In genomic region chr14:28506376-28506831, GRCm38 (mm10) we compare ENCODE assay signal across 8 mouse cellular contexts. TPM values are rescaled to one million over a fixed set of nuclear protein-coding genes. Genes with fewer than 3 reads are reported as not detected.
DNase-seq lines count a peak whose midpoint lies in the region; ATAC-seq lines count a peak whose summit lies in the region.

No protein-coding gene starts in this region.

- no peaks in the 10 kb centered on the region for H3K9me3 ChIP-seq in embryonic facial prominence, embryonic 14.5 days (ENCODE audit: control insufficient read depth, low read length)
- H3K9me3 ChIP-seq in heart, embryonic 15.5 days (replicated peaks) = no peaks in the 10 kb centered on the region
- no peaks in the 10 kb centered on the region for H3K9me3 ChIP-seq in midbrain, embryonic 11.5 days (ENCODE audit: control insufficient read depth, low read length)

- 0 out of 2 replicates have a peak, but pooled peaks have one; percentile 3 for ATAC-seq in embryonic facial prominence, embryonic 14.5 days (ENCODE audit: low read depth)
- ATAC-seq in heart, embryonic 15.5 days (replicated peaks; ENCODE audit: insufficient number of reproducible peaks, insufficient read depth, low FRiP score, low read depth) = peak; percentile 15; the same call in 1 of the 2 replicates
- peak; percentile 13; the same call in 1 of the 2 replicates for ATAC-seq in midbrain, embryonic 11.5 days (ENCODE audit: low FRiP score)

- peak overlapping the region; percentile 84 for H3K4me2 ChIP-seq in embryonic facial prominence, embryonic 14.5 days (ENCODE audit: low read depth, low read length)
- H3K4me2 ChIP-seq in heart, embryonic 15.5 days = peak overlapping the region; percentile 92
- peak overlapping the region; percentile 95 for H3K4me2 ChIP-seq in midbrain, embryonic 11.5 days

- peak overlapping the region; percentile 96 for H3K9ac ChIP-seq in embryonic facial prominence, embryonic 14.5 days (ENCODE audit: low read depth, low read length)
- H3K9ac ChIP-seq in heart, embryonic 15.5 days = peak overlapping the region; percentile 72
- H3K9ac ChIP-seq in midbrain, embryonic 11.5 days (ENCODE audit: low read length) = peak overlapping the region; percentile 87

- H3K27me3 ChIP-seq in embryonic facial prominence, embryonic 14.5 days (replicated peaks; ENCODE audit: control insufficient read depth, insufficient read depth, low read length) = 0 out of 2 replicates have a peak, but pooled peaks cover 6% of the 10 kb centered on the region
- H3K27me3 ChIP-seq in heart, embryonic 15.5 days = peaks cover 26% of the 10 kb centered on the region
- H3K27me3 ChIP-seq in midbrain, embryonic 11.5 days (ENCODE audit: control insufficient read depth, insufficient read depth, low read length) = peaks cover 12% of the 10 kb centered on the region

- H3K36me3 ChIP-seq in embryonic facial prominence, embryonic 14.5 days (ENCODE audit: control insufficient read depth, insufficient read depth, low read length) = 0 out of 2 replicates have a peak, but pooled peaks cover 1% of the 10 kb centered on the region
- H3K36me3 ChIP-seq in heart, embryonic 15.5 days = no peaks in the 10 kb centered on the region
- H3K36me3 ChIP-seq in midbrain, embryonic 11.5 days (ENCODE audit: control insufficient read depth, insufficient read depth, low read length) = no peaks in the 10 kb centered on the region

- peak; percentile 36 to 46 for DNase-seq in right cerebral cortex, postnatal 10 days (ENCODE audit: low spot score in 2 of 2)
- DNase-seq in right cerebral cortex, adult 18-20 months = no peak
- peak; percentile 76 for DNase-seq in embryonic facial prominence, embryonic 14.5 days (ENCODE audit: low spot score)
- peak; percentile 79 for DNase-seq in kidney, postnatal 14 days
- peak; percentile 97 for DNase-seq in midbrain, embryonic 11.5 days (ENCODE audit: low spot score, missing footprints)
- DNase-seq in urinary bladder, postnatal 14 days (ENCODE audit: low spot score) = peak; percentile 64
- no peak for DNase-seq in T-cell, adult 2 months (ENCODE audit: low spot score)

- peak overlapping the region; percentile 99 for H3K27ac ChIP-seq in embryonic facial prominence, embryonic 14.5 days (replicated peaks; ENCODE audit: low read depth, low read length)
- H3K27ac ChIP-seq in heart, embryonic 15.5 days = peak overlapping the region; percentile 88
- H3K27ac ChIP-seq in midbrain, embryonic 11.5 days (ENCODE audit: low read depth, low read length) = peak overlapping the region; percentile 92

- peak overlapping the region; percentile 86 for H3K4me3 ChIP-seq in embryonic facial prominence, embryonic 14.5 days (ENCODE audit: low read depth, low read length)
- H3K4me3 ChIP-seq in heart, embryonic 15.5 days = peak overlapping the region; percentile 78
- peak overlapping the region; percentile 70 for H3K4me3 ChIP-seq in midbrain, embryonic 11.5 days (ENCODE audit: low read depth, low read length)

- WGBS in embryonic facial prominence, embryonic 14.5 days = under 1% methylated on average over 29 of the region's 29 CpGs
- under 1% methylated on average over 29 of the region's 29 CpGs for WGBS in heart, embryonic 15.5 days
- WGBS in midbrain, embryonic 11.5 days = under 1% methylated on average over 29 of the region's 29 CpGs

- H3K4me1 ChIP-seq in embryonic facial prominence, embryonic 14.5 days (ENCODE audit: control insufficient read depth, insufficient read depth, low read length) = peaks cover 6% of the 10 kb centered on the region; the same call in 1 of the 2 replicates
- peaks cover 45% of the 10 kb centered on the region for H3K4me1 ChIP-seq in heart, embryonic 15.5 days (replicated peaks)
- H3K4me1 ChIP-seq in midbrain, embryonic 11.5 days (ENCODE audit: control insufficient read depth, insufficient read depth, low read length) = peaks cover 26% of the 10 kb centered on the region

RNA-seq across cellular contexts. Expression of gene Wnt5a, which starts 1.9 kb away (rescaled TPM):
- 58.6 and 68.9 TPM in 2 replicates for polyA plus RNA-seq in embryonic facial prominence, embryonic 14.5 days (2014; fragmentation: Nextera tagmentation; extraction: Ambion mirVana)
- polyA plus RNA-seq in heart, embryonic 15.5 days (2015; fragmentation: Nextera tagmentation; extraction: Ambion mirVana) = 11.9 and 13.8 TPM in 2 replicates
- polyA plus RNA-seq in midbrain, embryonic 11.5 days (2014; fragmentation: Nextera tagmentation; extraction: Ambion mirVana) = 27.8 and 31.3 TPM in 2 replicates

Comparison
In these comparisons a context has a peak if more than half of its experiments do, and no peak if none do; other contexts are left out.
1. DNase-seq: peak in right cerebral cortex, postnatal 10 days (2 of 2), embryonic facial prominence, embryonic 14.5 days (single experiment), kidney, postnatal 14 days (single experiment), midbrain, embryonic 11.5 days (single experiment) and urinary bladder, postnatal 14 days (single experiment); none in right cerebral cortex, adult 18-20 months (single experiment) and T-cell, adult 2 months (single experiment).
2. Peak in every context shown above with its lines, with median percentiles within 50 percentile points of each other: ATAC-seq, H3K27ac ChIP-seq, H3K4me2 ChIP-seq, H3K4me3 ChIP-seq and H3K9ac ChIP-seq.